Mouse (Mus musculus): ENCODE results near the gene Ect2. TPM values are rescaled to one million over a fixed set of nuclear protein-coding genes. Genes with fewer than 3 reads are reported as not detected.

Ect2 gene
- polyA plus RNA-seq, 1 experiment from 2014 or later = 76.7 TPM

DNA sequence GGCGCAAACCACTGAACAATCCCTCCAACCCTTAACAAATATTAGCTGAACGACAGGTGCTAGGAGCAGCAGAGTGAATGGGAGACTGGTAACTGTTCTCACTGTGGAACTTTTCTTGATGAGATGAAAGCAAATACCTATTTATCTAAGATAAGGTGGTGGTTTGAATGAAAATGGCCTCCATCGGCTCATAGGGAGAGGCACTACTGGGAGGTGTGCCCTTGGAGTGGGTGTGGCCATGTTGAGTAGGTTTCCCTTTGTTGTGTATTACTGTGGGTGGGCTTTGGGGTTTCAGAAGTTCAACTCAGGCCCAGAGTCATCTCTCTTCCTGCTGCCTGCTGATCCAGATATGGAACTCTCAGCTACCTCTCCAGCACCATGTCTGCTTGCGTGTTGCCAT lies 37.2 kb upstream of the Ect2 start:
- Histone ChIP-seq H3K27ac (ENCODE audit: low read depth, low read length) (no peak overlapping the region), H3K36me3 (ENCODE audit: control insufficient read depth, insufficient read depth, low read length) (no peaks in the 10 kb centered on the region), H3K9ac (ENCODE audit: low read depth, low read length) (no peak overlapping the region), H3K9me3 (ENCODE audit: control insufficient read depth, low read length) (no peaks in the 10 kb centered on the region), H3K4me2 (replicated peaks; ENCODE audit: low read depth, low read length) (no peak overlapping the region), H3K4me1 (replicated peaks; ENCODE audit: control insufficient read depth, insufficient read depth, low read length) (no peaks in the 10 kb centered on the region), H3K27me3 (ENCODE audit: control insufficient read depth, insufficient read depth, low read length) (no peaks in the 10 kb centered on the region), H3K4me3 (ENCODE audit: low read depth, low read length) (no peak overlapping the region)
- no peak for DNase-seq (ENCODE audit: low spot score)
- ATAC-seq (ENCODE audit: low FRiP score) = no peak
- WGBS = 93% methylated on average over 4 of the region's 4 CpGs

DNA sequence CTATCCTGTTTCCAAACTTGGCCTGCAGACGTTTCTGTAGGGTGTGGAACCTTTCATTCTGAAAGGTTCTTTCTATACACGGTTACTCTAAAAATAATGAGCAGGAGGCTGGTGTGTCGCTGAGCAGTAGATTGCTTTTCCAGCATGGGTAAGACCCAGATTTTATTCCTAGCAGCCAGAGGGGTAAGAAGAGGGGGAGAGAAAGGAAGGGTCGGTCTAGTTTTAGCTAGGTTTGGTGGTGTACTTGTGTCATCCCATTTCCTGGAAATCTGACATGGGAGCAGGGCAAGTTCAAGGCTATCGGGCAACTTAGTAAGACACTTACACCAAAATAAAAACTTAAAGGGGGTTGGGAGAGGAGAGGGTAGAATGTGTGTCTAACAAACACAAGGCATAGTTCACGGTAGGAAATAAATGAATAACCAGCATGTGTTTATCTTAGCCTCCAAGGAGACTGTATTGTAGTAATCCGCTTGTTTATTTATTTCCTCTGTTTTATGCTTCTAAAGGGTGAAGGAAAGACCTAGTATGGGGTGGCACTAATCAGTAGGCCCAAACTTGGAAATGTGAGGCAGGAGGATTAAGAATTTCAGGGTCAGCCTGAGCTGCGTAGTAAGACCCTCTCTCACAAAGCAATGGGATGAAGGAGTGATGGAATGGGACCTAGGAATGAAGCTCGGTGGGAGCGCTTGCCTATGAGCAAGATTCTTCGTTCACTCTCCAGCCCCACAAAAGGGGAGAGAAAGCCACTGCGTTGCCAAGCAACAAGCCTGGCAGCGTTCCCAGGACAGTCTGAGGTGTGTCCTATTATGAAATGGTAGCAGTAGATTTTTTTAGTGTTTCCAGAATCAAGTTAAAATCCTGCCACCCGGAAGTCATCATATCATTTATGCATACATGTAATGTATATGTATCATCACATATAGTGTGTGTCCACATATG lies 35.9 kb upstream of the Ect2 start:
- Histone ChIP-seq H3K27ac (ENCODE audit: low read depth, low read length) (no peak overlapping the region), H3K27me3 (ENCODE audit: control insufficient read depth, insufficient read depth, low read length) (no peaks in the 10 kb centered on the region), H3K4me2 (replicated peaks; ENCODE audit: low read depth, low read length) (no peak overlapping the region), H3K4me3 (ENCODE audit: low read depth, low read length) (no peak overlapping the region), H3K36me3 (ENCODE audit: control insufficient read depth, insufficient read depth, low read length) (no peaks in the 10 kb centered on the region), H3K9me3 (ENCODE audit: control insufficient read depth, low read length) (no peaks in the 10 kb centered on the region), H3K4me1 (replicated peaks; ENCODE audit: control insufficient read depth, insufficient read depth, low read length) (no peaks in the 10 kb centered on the region), H3K9ac (ENCODE audit: low read depth, low read length) (no peak overlapping the region)
- no peak for ATAC-seq (ENCODE audit: low FRiP score)
- DNase-seq (ENCODE audit: low spot score) = no peak
- WGBS = 82% methylated on average over 14 of the region's 14 CpGs

DNA sequence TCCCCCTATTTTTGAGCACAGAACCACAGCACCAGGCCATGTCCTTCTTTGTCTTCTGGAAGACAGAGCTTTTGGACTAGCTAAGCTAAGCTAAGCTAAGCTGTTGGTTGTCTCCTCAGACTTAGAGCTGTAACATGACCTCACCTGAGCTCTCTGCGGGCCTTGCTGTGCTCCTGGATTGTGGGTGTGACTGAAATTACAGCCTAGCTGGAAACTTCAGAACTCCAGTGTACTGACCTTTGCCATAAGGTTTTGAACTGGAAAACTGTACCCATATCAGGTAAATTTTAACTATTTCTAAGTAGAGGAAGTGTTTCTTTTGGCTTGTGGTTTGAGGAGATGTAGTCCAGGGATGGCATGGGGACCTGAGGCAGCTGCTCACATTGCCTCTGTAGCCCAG lies 34.7 kb upstream of the Ect2 start:
- 73% methylated on average over 1 of the region's 1 CpGs for WGBS

DNA sequence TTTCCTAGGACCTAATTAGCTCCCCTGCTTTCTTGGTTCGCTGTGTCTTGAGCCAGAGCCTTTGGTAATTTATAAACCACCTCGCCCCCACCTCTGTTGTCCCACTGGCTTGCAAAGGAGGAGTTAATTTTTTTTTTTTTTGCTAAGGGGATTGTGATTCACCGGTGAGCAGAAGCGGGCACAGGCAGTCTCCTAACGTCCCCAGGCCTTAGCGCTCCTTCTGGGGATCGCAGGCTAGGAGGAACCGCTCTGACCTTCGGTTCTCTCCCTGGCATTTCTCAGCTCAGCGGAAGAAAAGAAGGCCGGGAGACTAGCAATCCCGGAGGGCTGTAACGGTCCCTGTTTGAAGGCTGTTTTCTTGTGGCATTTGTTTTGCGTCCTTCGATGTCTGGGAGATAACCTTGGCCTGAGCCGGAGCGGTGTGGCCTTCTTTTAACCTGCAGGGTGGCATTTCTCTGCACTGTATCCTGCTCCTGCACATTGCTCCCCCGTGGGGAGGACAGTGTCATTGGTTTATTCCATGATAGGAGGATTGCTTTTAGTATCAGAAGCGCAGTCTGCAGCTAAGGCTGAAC lies 30.0 kb upstream of the Ect2 start:
- no peaks in the 10 kb centered on the region for H3K36me3 ChIP-seq (ENCODE audit: control insufficient read depth, insufficient read depth, low read length)
- no peaks in the 10 kb centered on the region for H3K4me1 ChIP-seq (replicated peaks; ENCODE audit: control insufficient read depth, insufficient read depth, low read length)
- ATAC-seq (ENCODE audit: low FRiP score) (no peak), DNase-seq (ENCODE audit: low spot score) (no peak)
- WGBS = 13% methylated on average over 19 of the region's 19 CpGs
- peak overlapping the region; percentile 94 for H3K4me2 ChIP-seq (replicated peaks; ENCODE audit: low read depth, low read length)
- no peak overlapping the region for H3K27ac ChIP-seq (ENCODE audit: low read depth, low read length)
- H3K9me3 ChIP-seq (ENCODE audit: control insufficient read depth, low read length) = no peaks in the 10 kb centered on the region
- peak overlapping the region; percentile 60 for H3K9ac ChIP-seq (ENCODE audit: low read depth, low read length)
- peak overlapping the region; percentile 67 for H3K4me3 ChIP-seq (ENCODE audit: low read depth, low read length)
- no peaks in the 10 kb centered on the region for H3K27me3 ChIP-seq (ENCODE audit: control insufficient read depth, insufficient read depth, low read length)

More for the DNA sequence above, 34.7 kb upstream of the Ect2 start:
- H3K4me3 ChIP-seq (ENCODE audit: low read depth, low read length) = no peak overlapping the region
- H3K9ac ChIP-seq (ENCODE audit: low read depth, low read length) = no peak overlapping the region
- DNase-seq (ENCODE audit: low spot score) = no peak
- no peaks in the 10 kb centered on the region for H3K27me3 ChIP-seq (ENCODE audit: control insufficient read depth, insufficient read depth, low read length)
- no peaks in the 10 kb centered on the region for H3K36me3 ChIP-seq (ENCODE audit: control insufficient read depth, insufficient read depth, low read length)
- no peaks in the 10 kb centered on the region for H3K4me1 ChIP-seq (replicated peaks; ENCODE audit: control insufficient read depth, insufficient read depth, low read length)
- no peaks in the 10 kb centered on the region for H3K9me3 ChIP-seq (ENCODE audit: control insufficient read depth, low read length)
- no peak for ATAC-seq (ENCODE audit: low FRiP score)
- H3K27ac ChIP-seq (ENCODE audit: low read depth, low read length) = no peak overlapping the region
- no peak overlapping the region for H3K4me2 ChIP-seq (replicated peaks; ENCODE audit: low read depth, low read length)

DNA sequence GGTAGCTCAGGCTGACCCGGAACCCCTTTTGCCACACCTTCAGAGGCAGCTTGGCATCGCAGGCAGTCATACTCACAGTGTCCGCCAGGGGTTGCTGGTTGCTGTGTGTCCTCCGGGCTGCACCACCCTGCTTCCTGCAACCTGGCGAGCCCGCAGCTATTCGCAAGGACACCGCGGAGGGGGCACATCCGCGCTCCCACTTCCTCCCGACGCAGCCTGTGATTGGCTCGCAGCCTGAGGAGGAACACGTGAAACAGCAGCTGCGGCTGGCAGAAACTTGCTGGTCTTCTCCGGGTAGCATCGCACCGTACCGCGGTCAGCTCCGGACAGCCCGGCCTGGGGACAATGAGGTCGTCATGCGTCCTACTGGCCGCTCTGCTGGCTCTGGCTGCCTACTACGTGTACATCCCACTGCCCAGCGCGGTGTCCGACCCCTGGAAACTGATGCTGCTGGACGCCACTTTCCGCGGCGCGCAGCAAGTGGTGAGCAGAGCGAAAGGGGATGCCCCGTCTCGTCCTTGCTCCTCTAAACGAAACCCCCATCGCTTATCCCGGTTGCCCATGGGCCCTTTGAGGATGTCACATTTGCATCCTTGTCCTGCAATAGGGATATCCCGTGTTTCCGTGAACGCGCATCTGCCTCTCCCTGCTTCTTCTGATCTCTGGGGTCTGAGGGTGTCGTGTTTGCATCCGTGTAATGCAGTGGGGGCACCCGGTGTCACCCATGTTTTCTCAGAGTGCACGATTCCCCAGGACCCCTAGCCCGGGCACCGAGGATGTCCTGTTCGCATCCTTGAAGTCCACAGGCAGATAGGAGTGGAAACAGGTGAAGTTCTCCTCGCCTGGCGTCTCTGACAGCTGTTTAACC lies 29.3 kb upstream of the Ect2 start, which contains the start of gene Nceh1:
Gene Nceh1 (plus strand): TSS at position 233 of the 868 bp plus-strand sequence.
- Histone ChIP-seq H3K36me3 (ENCODE audit: control insufficient read depth, insufficient read depth, low read length) (no peaks in the 10 kb centered on the region), H3K9me3 (ENCODE audit: control insufficient read depth, low read length) (no peaks in the 10 kb centered on the region), H3K4me2 (replicated peaks; ENCODE audit: low read depth, low read length) (peak within 1 kb of the TSS; percentile 94), H3K27me3 (ENCODE audit: control insufficient read depth, insufficient read depth, low read length) (no peaks in the 10 kb centered on the region), H3K4me1 (replicated peaks; ENCODE audit: control insufficient read depth, insufficient read depth, low read length) (no peaks in the 10 kb centered on the region), H3K27ac (ENCODE audit: low read depth, low read length) (no peak within 1 kb of the TSS), H3K4me3 (ENCODE audit: low read depth, low read length) (peak within 1 kb of the TSS; percentile 67), H3K9ac (ENCODE audit: low read depth, low read length) (peak within 1 kb of the TSS; percentile 60)
- WGBS = 1% methylated on average over 54 of the region's 54 CpGs
- DNase-seq (ENCODE audit: low spot score) (peak; percentile 93), ATAC-seq (ENCODE audit: low FRiP score) (peak; percentile 99)

DNA sequence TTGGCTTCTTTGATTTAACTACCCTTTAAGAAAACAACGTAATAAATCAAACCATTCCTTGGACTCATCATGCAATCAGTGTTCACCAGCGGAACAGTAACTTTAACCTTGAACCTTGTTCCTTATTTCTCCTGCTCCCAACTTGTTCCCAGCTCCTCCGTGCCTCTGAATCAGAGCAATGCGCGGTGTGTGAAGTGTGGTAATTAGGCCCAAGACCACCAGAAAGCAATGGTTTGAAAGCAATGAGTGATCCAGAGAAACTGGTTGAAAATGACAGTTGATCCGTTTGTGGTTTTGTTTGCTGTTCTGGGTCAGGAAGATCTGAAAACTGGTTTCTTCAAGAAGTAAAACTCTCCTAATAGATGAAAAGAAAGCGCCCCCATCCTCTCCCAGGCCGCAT lies 26.0 kb upstream of the Ect2 start:
- WGBS = 85% methylated on average over 8 of the region's 8 CpGs
- DNase-seq (ENCODE audit: low spot score) (no peak), ATAC-seq (ENCODE audit: low FRiP score) (no peak)
- no peaks in the 10 kb centered on the region for H3K9me3 ChIP-seq (ENCODE audit: control insufficient read depth, low read length)
- H3K4me3 ChIP-seq (ENCODE audit: low read depth, low read length) = no peak overlapping the region
- no peaks in the 10 kb centered on the region for H3K36me3 ChIP-seq (ENCODE audit: control insufficient read depth, insufficient read depth, low read length)
- no peak overlapping the region for H3K27ac ChIP-seq (ENCODE audit: low read depth, low read length)
- H3K27me3 ChIP-seq (ENCODE audit: control insufficient read depth, insufficient read depth, low read length) = no peaks in the 10 kb centered on the region
- H3K4me2 ChIP-seq (replicated peaks; ENCODE audit: low read depth, low read length) = no peak overlapping the region
- H3K9ac ChIP-seq (ENCODE audit: low read depth, low read length) = no peak overlapping the region
- no peaks in the 10 kb centered on the region for H3K4me1 ChIP-seq (replicated peaks; ENCODE audit: control insufficient read depth, insufficient read depth, low read length)

DNA sequence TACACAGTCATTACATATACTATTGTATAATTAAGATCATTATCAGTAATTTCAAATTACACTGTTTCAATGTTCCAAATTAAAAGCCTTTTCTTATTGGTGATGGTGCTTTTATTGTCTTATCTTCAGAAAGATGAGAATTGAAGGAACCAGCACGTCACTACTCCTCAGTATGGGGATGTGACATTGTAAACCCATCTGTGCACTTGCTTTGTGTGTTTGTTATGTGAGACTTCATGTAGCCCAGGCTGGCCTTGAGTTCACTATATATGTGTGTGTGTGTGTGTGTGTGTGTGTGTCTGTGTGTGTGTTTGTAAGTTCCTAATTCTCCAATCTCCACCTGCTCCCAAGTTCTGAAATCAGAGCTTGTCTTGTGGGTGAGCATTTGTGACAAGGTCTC lies 16.6 kb upstream of the Ect2 start:
- Histone ChIP-seq H3K36me3 (ENCODE audit: control insufficient read depth, insufficient read depth, low read length) (no peaks in the 10 kb centered on the region), H3K4me1 (replicated peaks; ENCODE audit: control insufficient read depth, insufficient read depth, low read length) (no peaks in the 10 kb centered on the region), H3K4me3 (ENCODE audit: low read depth, low read length) (no peak overlapping the region), H3K27me3 (ENCODE audit: control insufficient read depth, insufficient read depth, low read length) (no peaks in the 10 kb centered on the region), H3K9ac (ENCODE audit: low read depth, low read length) (no peak overlapping the region), H3K27ac (ENCODE audit: low read depth, low read length) (no peak overlapping the region), H3K4me2 (replicated peaks; ENCODE audit: low read depth, low read length) (no peak overlapping the region), H3K9me3 (ENCODE audit: control insufficient read depth, low read length) (no peaks in the 10 kb centered on the region)
- DNase-seq (ENCODE audit: low spot score) (no peak), ATAC-seq (ENCODE audit: low FRiP score) (no peak)
- 75% methylated on average over 1 of the region's 1 CpGs for WGBS

DNA sequence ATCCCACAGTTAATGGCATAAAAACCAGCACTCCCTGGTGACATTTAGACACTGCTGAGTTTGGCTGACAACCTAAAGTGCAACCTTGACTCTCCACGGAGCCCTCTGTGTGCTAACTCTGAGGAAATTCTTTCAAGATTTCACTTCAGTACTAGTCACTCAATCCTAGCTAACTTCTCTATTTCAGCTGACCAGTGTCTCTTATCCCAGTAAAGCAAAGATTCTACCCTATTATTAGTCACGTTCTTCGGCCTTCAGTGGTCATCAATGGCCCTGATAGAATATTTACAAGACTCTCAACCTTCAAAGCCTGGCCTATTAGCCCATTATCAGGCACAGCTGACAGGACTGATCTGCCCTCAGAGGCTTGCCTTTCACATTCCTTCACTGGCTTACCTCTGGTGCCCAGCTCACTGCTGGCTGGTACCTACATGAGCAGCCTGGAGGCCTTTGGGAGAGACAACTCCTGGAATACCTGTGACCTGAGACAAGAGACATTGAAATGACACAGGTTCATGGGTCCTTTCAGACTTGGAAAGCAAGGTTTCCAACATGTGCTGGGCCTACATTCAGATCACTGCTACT lies 11.9 kb upstream of the Ect2 start:
- WGBS = 82% methylated on average over 3 of the region's 3 CpGs

More for the DNA sequence above, 11.9 kb upstream of the Ect2 start:
- no peak overlapping the region for H3K27ac ChIP-seq (ENCODE audit: low read depth, low read length)
- H3K4me2 ChIP-seq (replicated peaks; ENCODE audit: low read depth, low read length) = no peak overlapping the region
- ATAC-seq (ENCODE audit: low FRiP score) (no peak), DNase-seq (ENCODE audit: low spot score) (no peak)
- no peaks in the 10 kb centered on the region for H3K9me3 ChIP-seq (ENCODE audit: control insufficient read depth, low read length)
- no peak overlapping the region for H3K4me3 ChIP-seq (ENCODE audit: low read depth, low read length)
- no peaks in the 10 kb centered on the region for H3K27me3 ChIP-seq (ENCODE audit: control insufficient read depth, insufficient read depth, low read length)
- H3K9ac ChIP-seq (ENCODE audit: low read depth, low read length) = no peak overlapping the region
- no peaks in the 10 kb centered on the region for H3K4me1 ChIP-seq (replicated peaks; ENCODE audit: control insufficient read depth, insufficient read depth, low read length)
- H3K36me3 ChIP-seq (ENCODE audit: control insufficient read depth, insufficient read depth, low read length) = no peaks in the 10 kb centered on the region

All from hindbrain, embryonic 11.5 days (tissue).